Mouse (Mus musculus): ENCODE results near the gene Thegl.
A peak's percentile ranks its signal among the peaks of the same experiment; 100 is the strongest.

GRCm38 (mm10) chr5:77011082-77011481, 4.7 kb upstream of the Thegl start:
- TF ChIP-seq CTCF (IDR thresholded peaks at IDR 0.05 in 2 of 3, conservative IDR thresholded peaks at IDR 0.05 in 1 of 3; ENCODE audit: control insufficient read depth in 1 of 3, insufficient read depth in 1 of 3, low read depth in 2 of 3, low read length in 3 of 3, poor library complexity in 1 of 3, severe bottlenecking in 1 of 3) (no peak), GATA1 (IDR thresholded peaks at IDR 0.05; ENCODE audit: low read depth, low read length) (peak; percentile 88), RCOR1 (IDR thresholded peaks at IDR 0.05; ENCODE audit: low read depth, low read length) (no peak; the same call in 1 of the 2 replicates), JUND (IDR thresholded peaks at IDR 0.05; ENCODE audit: low read depth, low read length) (no peak), MXI1 (IDR thresholded peaks at IDR 0.05; ENCODE audit: low read depth, low read length) (no peak; the same call in 1 of the 2 replicates), RAD21 (IDR thresholded peaks at IDR 0.05; ENCODE audit: low read depth, low read length) (no peak), NELFE (IDR thresholded peaks at IDR 0.05; ENCODE audit: low read depth, low read length) (no peak), TAL1 (IDR thresholded peaks at IDR 0.05; ENCODE audit: low read length) (0 out of 2 replicates have a peak, but pooled peaks have one; percentile 11), EP300 (IDR thresholded peaks at IDR 0.05; ENCODE audit: low read depth in 1 of 2, low read length in 2 of 2) (peak; percentile 95 to 97), TBP (IDR thresholded peaks at IDR 0.05; ENCODE audit: low read depth, low read length) (no peak), E2F4 (IDR thresholded peaks at IDR 0.05; ENCODE audit: borderline replicate concordance, low read depth, low read length) (no peak), MAX (IDR thresholded peaks at IDR 0.05; ENCODE audit: low read length) (peak; percentile 39; the same call in 1 of the 2 replicates), HCFC1 (IDR thresholded peaks at IDR 0.05; ENCODE audit: low read depth, low read length) (peak; percentile 21; the same call in 1 of the 2 replicates), POLR2A (IDR thresholded peaks at IDR 0.05; ENCODE audit: control insufficient read depth in 1 of 2, insufficient read depth in 1 of 2, low read depth in 1 of 2, low read length in 2 of 2, poor library complexity in 1 of 2) (no peak)

Data from MEL (cell line).